Mouse (Mus musculus) lung, postnatal 0 days (tissue): ENCODE data around the gene Rngtt.

Experiments used
- CTCF ChIP-seq: IDR thresholded peaks from 2 replicates; pipeline ENCODE4 v1.5.1; 2016; ENCODE audit warnings: antibody characterized with exemption, mild to moderate bottlenecking
- EP300 ChIP-seq: IDR thresholded peaks from 2 replicates; pipeline ENCODE4 v1.6.1; 2016; ENCODE audit warnings: antibody characterized with exemption, mild to moderate bottlenecking, control low read depth

- TF ChIP-seq CTCF (no peak), EP300 (no peak)
These were observed 222.5 kb downstream of the Rngtt start for GRCm38 (mm10) chr4:33532596-33532995.
